Mouse (Mus musculus) stomach, postnatal 0 days (tissue): ENCODE results near the gene Ywhag. TPM values are rescaled to one million over a fixed set of nuclear protein-coding genes. Genes with fewer than 3 reads are reported as not detected.

Experiments used
- ATAC-seq: fragments of 200-750 bp; cut with Nextera tagmentation; 2 replicates; pipeline ENCODE4 v1.8.0; 2017; ENCODE audit not compliant: low FRiP score, low TSS enrichment
- DNase-seq: peaks from one replicate; pipeline ENCODE4 v3.0.0-alpha.2; 2016; ENCODE audit warnings: low spot score
- H3K27ac ChIP-seq: fragments of 300-500 bp; sonication (generic); replicated peaks from 2 replicates; pipeline ENCODE4 v1.5.1; 2014; ENCODE audit warnings: mild to moderate bottlenecking, control low read depth
- H3K27me3 ChIP-seq: fragments of 300-500 bp; sonication (generic); 2 replicates; pipeline ENCODE4 v1.6.1; 2014; ENCODE audit warnings: low read length; ENCODE audit not compliant: control insufficient read depth, insufficient read depth
- H3K36me3 ChIP-seq: fragments of 300-500 bp; sonication (generic); 2 replicates; pipeline ENCODE4 v1.6.1; 2014; ENCODE audit warnings: low read length, mixed read lengths; ENCODE audit not compliant: control insufficient read depth, insufficient read depth
- H3K4me1 ChIP-seq: fragments of 300-500 bp; sonication (generic); replicated peaks from 2 replicates; pipeline ENCODE4 v1.6.1; 2014; ENCODE audit warnings: antibody characterized with exemption; ENCODE audit not compliant: control insufficient read depth, insufficient read depth
- H3K4me2 ChIP-seq: fragments of 300-500 bp; sonication (generic); replicated peaks from 2 replicates; pipeline ENCODE4 v1.6.1; 2014; ENCODE audit warnings: low read depth, mild to moderate bottlenecking, control low read depth, moderate library complexity
- H3K4me3 ChIP-seq: fragments of 300-500 bp; sonication (generic); 2 replicates; pipeline ENCODE4 v1.5.1; 2014; ENCODE audit warnings: low read depth, low read length, control low read depth
- H3K9ac ChIP-seq: fragments of 300-500 bp; sonication (generic); 2 replicates; pipeline ENCODE4 v1.6.1; 2014; ENCODE audit warnings: mild to moderate bottlenecking, low read length, control low read depth, mixed read lengths
- H3K9me3 ChIP-seq: fragments of 300-500 bp; sonication (generic); 2 replicates; pipeline ENCODE4 v1.6.1; 2016; ENCODE audit warnings: low read length; ENCODE audit not compliant: control insufficient read depth
- CTCF ChIP-seq: IDR thresholded peaks from 2 replicates; pipeline ENCODE4 v1.5.1; 2016; ENCODE audit warnings: antibody characterized with exemption, low read depth, mild to moderate bottlenecking, moderate library complexity
- EP300 ChIP-seq: optimal IDR thresholded peaks from 2 replicates; pipeline ENCODE3; 2016; ENCODE audit warnings: antibody characterized with exemption
- WGBS: fragments of 180-500 bp; shearing (Covaris S2); extraction: QIAGEN DNeasy Blood & Tissue Kit; methylation state at CpG from one replicate; pipeline ENCODE4 v1.1.7; 2014; 5-methylcytosine and 5-hydroxymethylcytosine counted together
- polyA plus RNA-seq: library from polyadenylated mRNA; unstranded; fragments of >200 nt; fragmentation: Nextera tagmentation; extraction: Ambion mirVana; gene quantifications from 2 replicates; pipeline ENCODE4 v1.2.1, GENCODE M21; 2015

Gene Ywhag
- polyA plus RNA-seq, 1 experiment from 2014 or later = 89.2 TPM

DNA sequence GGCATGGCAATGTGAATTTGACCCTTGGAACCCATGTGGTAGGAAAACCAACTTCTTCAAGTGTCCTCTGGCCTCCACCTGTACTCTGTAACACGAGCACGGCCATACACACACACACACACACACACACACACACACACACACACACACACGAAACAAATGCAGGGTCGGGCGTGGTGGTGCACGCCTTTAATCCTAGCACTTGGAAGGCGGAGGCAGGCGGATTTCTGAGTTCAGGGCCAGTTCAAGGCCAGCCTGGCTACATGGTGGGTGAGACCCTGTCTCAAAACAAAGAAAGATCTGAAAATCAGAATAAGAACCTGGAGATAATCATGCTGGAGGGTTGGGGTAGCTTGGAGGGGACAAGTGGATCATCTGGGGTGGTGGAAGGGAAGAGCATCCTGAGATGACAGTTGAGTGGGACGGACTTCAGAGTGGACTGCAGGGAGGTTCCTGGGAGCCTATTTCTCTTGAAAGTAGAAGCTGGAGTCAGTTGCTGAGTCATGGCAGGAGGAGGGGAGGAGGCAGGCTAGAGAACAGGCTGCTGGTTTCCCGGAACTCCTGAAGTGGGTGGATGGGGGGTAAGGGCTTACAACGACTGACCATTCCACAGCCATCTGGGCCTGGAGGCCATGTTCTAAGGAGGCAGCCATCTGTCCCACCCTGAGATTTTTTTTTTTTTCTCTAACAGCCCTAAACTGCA, 16.4 kb upstream of the Ywhag start:
- peak; percentile 63 for ATAC-seq
- Histone ChIP-seq H3K27me3 (no peaks in the 10 kb centered on the region), H3K27ac (no peak overlapping the region), H3K4me3 (no peak overlapping the region), H3K9me3 (no peaks in the 10 kb centered on the region), H3K4me2 (no peak overlapping the region), H3K4me1 (no peaks in the 10 kb centered on the region), H3K9ac (no peak overlapping the region), H3K36me3 (no peaks in the 10 kb centered on the region)
- DNase-seq = peak; percentile 56
- TF ChIP-seq CTCF (no peak), EP300 (no peak)
- WGBS = 67% methylated on average over 11 of the region's 11 CpGs

DNA sequence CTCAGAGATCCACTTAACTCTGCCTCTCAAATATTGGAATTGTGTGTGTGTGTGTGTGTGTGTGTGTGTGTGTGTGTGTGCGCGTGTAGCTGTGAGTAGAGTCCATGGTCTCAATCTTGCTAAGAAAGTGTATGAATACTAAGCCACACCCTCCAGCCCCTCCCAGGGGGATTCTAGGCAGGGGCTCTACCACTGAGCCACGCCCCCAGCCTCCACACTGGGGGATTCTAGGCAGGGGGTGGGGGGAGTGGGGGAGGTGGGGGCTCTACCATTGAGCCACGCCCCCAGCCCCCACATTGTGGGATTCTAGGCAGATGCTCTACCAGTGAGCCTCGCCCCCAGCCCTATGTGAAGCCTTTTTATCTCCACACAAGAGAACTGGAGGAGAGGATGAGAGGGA, 12.2 kb upstream of the Ywhag start:
- H3K4me3 ChIP-seq = no peak overlapping the region
- H3K36me3 ChIP-seq = no peaks in the 10 kb centered on the region
- no peak overlapping the region for H3K4me2 ChIP-seq
- 67% methylated on average over 5 of the region's 5 CpGs for WGBS
- no peak for ATAC-seq
- DNase-seq = no peak
- H3K27ac ChIP-seq = no peak overlapping the region; the same call in 1 of the 2 replicates
- H3K4me1 ChIP-seq = no peaks in the 10 kb centered on the region
- no peak for TF ChIP-seq CTCF
- no peak for TF ChIP-seq EP300
- H3K9ac ChIP-seq = no peak overlapping the region
- H3K9me3 ChIP-seq = no peaks in the 10 kb centered on the region
- H3K27me3 ChIP-seq = no peaks in the 10 kb centered on the region

DNA sequence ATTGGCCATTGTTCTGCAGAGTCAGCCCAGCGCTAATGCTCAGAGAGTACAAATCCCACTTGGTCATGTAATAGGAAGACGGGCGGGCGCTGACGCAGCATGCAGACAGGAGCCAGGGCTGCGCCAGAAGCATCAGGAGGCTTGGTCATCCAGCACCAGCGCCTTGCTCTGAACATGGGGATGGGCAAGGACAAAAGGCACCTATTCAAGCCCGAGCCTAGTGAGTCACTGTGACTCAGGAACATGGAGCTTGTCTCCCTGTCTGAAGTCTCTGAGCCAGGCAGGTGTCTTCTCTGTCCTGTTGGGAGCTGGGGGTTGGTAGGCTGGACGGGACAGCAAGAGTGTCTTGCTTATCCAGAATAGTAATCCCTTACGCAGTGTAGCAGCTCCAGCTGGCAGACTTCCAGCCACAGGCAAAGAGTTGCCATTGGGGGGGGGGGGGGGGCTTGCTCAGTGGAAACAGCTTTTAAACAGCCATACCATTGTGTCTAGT, 11.5 kb upstream of the Ywhag start:
- DNase-seq (no peak), ATAC-seq (peak; percentile 69)
- Histone ChIP-seq H3K9me3 (no peaks in the 10 kb centered on the region), H3K36me3 (no peaks in the 10 kb centered on the region), H3K4me1 (no peaks in the 10 kb centered on the region), H3K27ac (peak overlapping the region; percentile 40), H3K27me3 (no peaks in the 10 kb centered on the region), H3K4me3 (no peak overlapping the region), H3K9ac (no peak overlapping the region), H3K4me2 (0 out of 2 replicates have a peak overlapping the region, but pooled peaks have one; percentile 5)
- TF ChIP-seq CTCF (no peak), EP300 (no peak)
- 42% methylated on average over 10 of the region's 10 CpGs for WGBS

DNA sequence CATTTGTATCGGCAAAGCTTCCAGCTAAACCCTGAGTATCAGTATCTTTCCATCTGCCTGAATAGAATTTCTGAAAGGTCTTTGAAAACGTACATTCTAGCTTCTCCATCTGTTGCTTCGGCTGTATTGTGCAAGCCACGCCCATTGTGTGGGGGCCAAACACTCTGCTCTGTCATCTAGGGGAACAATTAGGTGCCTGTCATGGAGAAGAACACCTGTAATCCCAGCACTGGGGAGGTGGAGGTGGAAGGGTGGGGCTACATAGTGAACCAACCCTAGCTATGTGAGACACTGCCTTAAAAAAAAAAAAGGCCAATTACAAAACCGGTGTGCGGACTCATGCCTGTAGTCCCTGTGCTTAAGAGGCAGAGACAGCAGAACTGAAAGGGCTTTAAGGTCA, 8.3 kb upstream of the Ywhag start:
- no peak for DNase-seq
- H3K36me3 ChIP-seq = no peaks in the 10 kb centered on the region
- ATAC-seq = no peak
- H3K9ac ChIP-seq = no peak overlapping the region
- no peak overlapping the region for H3K27ac ChIP-seq
- no peak overlapping the region for H3K4me3 ChIP-seq
- WGBS = 50% methylated on average over 6 of the region's 6 CpGs
- no peaks in the 10 kb centered on the region for H3K9me3 ChIP-seq
- H3K4me2 ChIP-seq = no peak overlapping the region
- no peak for TF ChIP-seq EP300
- no peak for TF ChIP-seq CTCF
- no peaks in the 10 kb centered on the region for H3K4me1 ChIP-seq
- H3K27me3 ChIP-seq = no peaks in the 10 kb centered on the region

DNA sequence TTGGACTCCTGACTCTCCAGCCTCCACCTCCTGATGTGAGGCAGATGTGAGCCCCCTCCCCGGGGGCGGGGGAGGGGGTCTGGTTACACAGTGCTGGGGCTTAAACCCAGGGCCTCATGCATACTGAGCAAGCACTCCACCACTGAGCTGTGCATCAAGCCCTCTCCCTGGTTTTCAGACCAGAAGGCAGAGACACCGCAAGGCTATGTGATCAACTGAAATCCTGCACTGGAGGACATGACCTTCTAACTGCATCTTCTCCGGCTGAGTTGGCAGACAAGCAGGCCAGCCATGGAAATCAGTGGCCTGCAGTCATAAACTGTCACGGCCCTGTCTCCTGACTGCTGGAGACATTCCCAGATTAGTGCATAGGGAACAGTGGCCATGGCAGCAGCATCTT, 6.2 kb upstream of the Ywhag start:
- no peak overlapping the region for H3K27ac ChIP-seq
- ATAC-seq (no peak), DNase-seq (no peak)
- no peaks in the 10 kb centered on the region for H3K27me3 ChIP-seq
- H3K4me1 ChIP-seq = no peaks in the 10 kb centered on the region
- H3K4me3 ChIP-seq = no peak overlapping the region
- no peaks in the 10 kb centered on the region for H3K36me3 ChIP-seq
- no peak overlapping the region for H3K4me2 ChIP-seq
- WGBS = 54% methylated on average over 5 of the region's 5 CpGs
- no peak overlapping the region for H3K9ac ChIP-seq
- H3K9me3 ChIP-seq = no peaks in the 10 kb centered on the region
- TF ChIP-seq CTCF (no peak), EP300 (no peak)

DNA sequence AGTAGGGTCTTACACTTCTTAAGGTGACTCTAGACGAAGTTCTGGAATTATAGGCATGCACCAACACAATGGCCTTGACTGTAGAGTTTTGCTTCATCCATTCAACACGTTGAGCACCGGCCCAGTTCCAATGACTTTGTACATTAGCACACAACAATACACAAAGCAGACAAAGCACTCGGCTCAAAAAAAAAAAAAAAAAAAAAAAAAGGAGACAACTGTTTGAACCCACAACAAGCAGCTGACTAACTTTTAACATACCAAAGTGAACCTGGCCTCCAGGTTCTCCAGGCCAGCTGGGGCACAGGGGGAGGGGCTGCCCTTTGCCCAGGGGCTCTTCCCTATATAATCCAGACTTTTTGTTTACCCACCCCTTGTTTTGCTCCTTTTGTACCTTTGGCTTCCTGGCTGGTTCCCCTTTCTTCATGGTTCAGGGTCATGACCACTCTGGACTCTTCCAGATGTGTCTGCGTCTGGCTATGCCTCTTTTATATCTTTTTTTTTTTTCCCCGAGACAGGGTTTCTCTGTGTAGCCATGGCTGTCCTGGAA, 1.3 kb upstream of the Ywhag start:
- Histone ChIP-seq H3K4me3 (no peak overlapping the region), H3K27ac (no peak overlapping the region), H3K9ac (no peak overlapping the region), H3K4me1 (0 out of 2 replicates have a peak, but pooled peaks cover 2% of the 10 kb centered on the region), H3K27me3 (no peaks in the 10 kb centered on the region), H3K4me2 (no peak overlapping the region), H3K9me3 (no peaks in the 10 kb centered on the region), H3K36me3 (no peaks in the 10 kb centered on the region; the same call in 1 of the 2 replicates)
- ATAC-seq = no peak
- WGBS = 72% methylated on average over 6 of the region's 6 CpGs
- no peak for TF ChIP-seq EP300
- TF ChIP-seq CTCF = no peak
- DNase-seq = no peak
